Mouse (Mus musculus): ENCODE measurements around the gene Gm3005. TPM values are rescaled to one million over a fixed set of nuclear protein-coding genes. Genes with fewer than 3 reads are reported as not detected.

Gene Gm3005
- 1.0 and 1.3 TPM in 2 replicates for polyA plus RNA-seq (2015; fragmentation: Nextera tagmentation; extraction: Ambion mirVana)

GRCm38 (mm10) chr14:3427803-3428202 lies at the start of gene Gm3005:
Gene Gm3005, plus strand, starts transcription at chr14:3428103.

DNA sequence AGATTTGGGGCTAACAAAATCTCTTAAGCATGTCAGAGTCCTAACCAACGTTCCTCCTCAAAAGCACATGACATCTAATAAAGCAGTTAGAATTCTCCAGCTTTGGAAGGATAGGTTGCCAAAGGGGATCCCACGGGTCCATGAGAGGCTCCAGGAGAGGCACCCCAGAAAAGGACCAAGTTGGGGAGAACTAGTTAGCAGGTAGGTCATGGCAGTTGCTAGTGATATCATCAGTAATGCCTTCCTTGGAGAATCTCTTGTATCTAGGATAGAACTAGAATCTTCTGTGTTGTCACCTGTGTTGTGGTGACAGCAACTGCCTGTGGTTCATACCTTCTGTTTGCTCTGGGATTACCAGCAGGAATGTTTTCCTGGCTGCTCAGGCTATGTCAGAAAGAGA lies 33.1 kb upstream of the Gm3005 start, which contains the start of gene Gm10413:
TSS of gene Gm10413 (plus strand) at position 301 of the 400 bp plus-strand sequence.

GRCm38 (mm10) chr14:3412314-3412713 lies 15.6 kb upstream of the Gm3005 start, which contains the start of gene Gm10409:
Gene Gm10409, plus strand, starts transcription at chr14:3412614.

DNA sequence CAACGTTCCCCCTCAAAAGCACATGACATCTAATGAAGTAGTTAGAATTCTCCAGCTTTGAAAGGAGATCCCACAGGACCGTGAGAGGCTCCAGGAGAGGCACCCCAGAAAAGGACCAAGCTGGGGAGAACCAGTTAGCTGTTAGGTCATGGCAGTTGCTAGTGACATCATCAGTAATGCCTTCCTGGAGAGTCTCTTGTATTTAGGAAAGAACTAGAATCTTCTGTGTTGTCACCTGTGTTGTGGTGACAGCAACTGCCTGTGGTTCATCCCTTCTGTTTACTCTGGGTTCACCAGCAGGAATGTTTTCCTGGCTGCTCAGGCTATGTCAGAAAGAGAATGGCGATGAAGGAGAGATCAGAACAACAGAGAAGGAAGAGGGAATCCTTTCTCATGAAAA lies 21.2 kb downstream of the Gm3005 start, which contains the start of gene Gm10408:
TSS of gene Gm10408 (plus strand) at position 301 of the 400 bp plus-strand sequence.

DNA sequence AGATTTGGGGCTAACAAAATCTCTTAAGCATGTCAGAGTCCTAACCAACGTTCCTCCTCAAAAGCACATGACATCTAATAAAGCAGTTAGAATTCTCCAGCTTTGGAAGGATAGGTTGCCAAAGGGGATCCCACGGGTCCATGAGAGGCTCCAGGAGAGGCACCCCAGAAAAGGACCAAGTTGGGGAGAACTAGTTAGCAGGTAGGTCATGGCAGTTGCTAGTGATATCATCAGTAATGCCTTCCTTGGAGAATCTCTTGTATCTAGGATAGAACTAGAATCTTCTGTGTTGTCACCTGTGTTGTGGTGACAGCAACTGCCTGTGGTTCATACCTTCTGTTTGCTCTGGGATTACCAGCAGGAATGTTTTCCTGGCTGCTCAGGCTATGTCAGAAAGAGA lies 206.3 kb downstream of the Gm3005 start, which contains the start of gene Gm3012:
TSS of gene Gm3012 (plus strand) at position 301 of the 400 bp plus-strand sequence.

Other genes starting within 250 kb of the Gm3005 start
- gene Gm5795, start 239.8 kb upstream of the Gm3005 start, polyA plus RNA-seq (2015; fragmentation: Nextera tagmentation; extraction: Ambion mirVana), result not detected in 2 replicates
- gene D830030K20Rik, start 219.6 kb upstream of the Gm3005 start, polyA plus RNA-seq (2015; fragmentation: Nextera tagmentation; extraction: Ambion mirVana), result 8.7 and 12.1 TPM in 2 replicates
- 0.34 TPM in 1 of 2 replicates, not detected in the other for gene Gm2956, start 95.5 kb upstream of the Gm3005 start, polyA plus RNA-seq (2015; fragmentation: Nextera tagmentation; extraction: Ambion mirVana)
- gene Gm10413, start 33.0 kb upstream of the Gm3005 start, polyA plus RNA-seq (2015; fragmentation: Nextera tagmentation; extraction: Ambion mirVana), result not detected in 2 replicates
- 1.1 and 1.5 TPM in 2 replicates for gene Gm10409, start 15.5 kb upstream of the Gm3005 start, polyA plus RNA-seq (2015; fragmentation: Nextera tagmentation; extraction: Ambion mirVana)
- not detected in 2 replicates for gene Gm10408, start 21.3 kb downstream of the Gm3005 start, polyA plus RNA-seq (2015; fragmentation: Nextera tagmentation; extraction: Ambion mirVana)
- not detected in 2 replicates for gene Gm3012, start 206.4 kb downstream of the Gm3005 start, polyA plus RNA-seq (2015; fragmentation: Nextera tagmentation; extraction: Ambion mirVana)
- gene Gm3020, start 223.9 kb downstream of the Gm3005 start, polyA plus RNA-seq (2015; fragmentation: Nextera tagmentation; extraction: Ambion mirVana), result 1.1 and 1.5 TPM in 2 replicates